Mouse (Mus musculus) kidney, adult 18-20 months (tissue): Measurements from ENCODE around the gene Phf10.
"Not testable (repeated sequence)": the region's sequence is repeated elsewhere in the genome, so short reads cannot be mapped to it uniquely, and the experiment has no call there.

Experiments
- DNase-seq: peaks from one replicate; pipeline ENCODE4 v3.0.0; 2021

Phf10 gene

GRCm38 (mm10) chr17:14960951-14961556 is at the start of gene Phf10:
TSS of gene Phf10 (minus strand) at chr17:14961273.
- peak; percentile 59 for DNase-seq

GRCm38 (mm10) chr17:15009706-15010413 is 48.8 kb upstream of the Phf10 start, which contains the start of gene Gm3435:
TSS of gene Gm3435 (plus strand) at chr17:15010176.
- DNase-seq, result not testable (repeated sequence)

DNA sequence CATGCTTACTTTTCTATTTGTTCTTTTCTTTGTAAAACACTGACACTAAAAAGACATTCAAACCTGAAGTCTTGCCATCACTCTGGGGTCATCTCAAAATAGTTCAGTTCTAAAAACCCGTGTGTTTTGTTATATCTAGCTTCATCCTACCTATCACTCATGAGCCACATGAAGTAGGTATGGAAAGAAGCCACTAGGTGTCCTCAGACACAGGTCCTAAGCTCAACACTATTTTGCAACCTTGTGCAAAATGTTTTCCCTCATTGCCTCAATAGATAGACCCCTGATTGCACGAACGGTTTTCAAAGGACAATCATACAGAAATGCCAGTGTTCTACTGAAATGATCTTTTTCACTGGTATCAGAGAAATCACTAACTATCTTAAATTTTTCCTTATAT is 48.0 kb upstream of the Phf10 start:
- DNase-seq, result not testable (repeated sequence)

DNA sequence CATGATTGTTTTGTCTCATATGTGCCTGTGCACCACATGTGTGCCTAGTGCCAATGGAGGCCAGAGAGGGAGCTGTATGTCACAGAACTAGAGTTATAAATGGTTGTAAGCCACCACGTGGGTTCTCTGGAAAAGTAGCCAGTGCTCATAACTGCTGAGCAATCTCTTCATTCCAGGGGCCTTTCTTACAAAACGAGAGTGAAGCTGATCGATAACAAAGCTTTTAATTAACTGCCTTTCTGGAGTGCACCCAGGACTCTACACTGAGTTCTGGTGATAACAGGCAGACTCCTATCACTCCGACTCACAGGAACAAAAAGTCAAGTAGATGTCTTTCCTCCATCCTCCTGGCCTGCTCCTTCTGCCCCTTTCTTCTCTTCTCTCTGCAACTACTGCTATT is 39.0 kb upstream of the Phf10 start:
- not testable (repeated sequence) for DNase-seq

DNA sequence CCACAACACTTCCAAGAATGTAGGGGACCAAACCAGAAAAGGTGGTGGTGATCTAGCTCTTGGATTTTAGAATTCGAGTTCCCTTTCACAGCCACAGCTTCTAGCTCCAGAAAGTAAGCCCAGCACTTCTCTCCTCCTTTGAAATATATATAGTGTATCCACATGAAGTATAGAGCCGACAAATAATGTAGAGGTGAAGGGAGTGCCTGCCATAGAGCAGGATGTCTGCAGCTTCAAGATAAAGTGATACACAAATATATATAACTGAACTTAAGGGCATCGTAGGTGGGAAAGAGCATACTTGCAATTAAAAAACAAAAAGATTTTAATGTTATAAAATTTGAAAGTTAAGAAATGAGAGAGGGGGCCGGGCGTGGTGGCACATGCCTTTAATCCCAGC is 33.1 kb upstream of the Phf10 start:
- DNase-seq, result not testable (repeated sequence)

GRCm38 (mm10) chr17:14993139-14993832 is 32.2 kb upstream of the Phf10 start:
- DNase-seq, result not testable (repeated sequence)

DNA sequence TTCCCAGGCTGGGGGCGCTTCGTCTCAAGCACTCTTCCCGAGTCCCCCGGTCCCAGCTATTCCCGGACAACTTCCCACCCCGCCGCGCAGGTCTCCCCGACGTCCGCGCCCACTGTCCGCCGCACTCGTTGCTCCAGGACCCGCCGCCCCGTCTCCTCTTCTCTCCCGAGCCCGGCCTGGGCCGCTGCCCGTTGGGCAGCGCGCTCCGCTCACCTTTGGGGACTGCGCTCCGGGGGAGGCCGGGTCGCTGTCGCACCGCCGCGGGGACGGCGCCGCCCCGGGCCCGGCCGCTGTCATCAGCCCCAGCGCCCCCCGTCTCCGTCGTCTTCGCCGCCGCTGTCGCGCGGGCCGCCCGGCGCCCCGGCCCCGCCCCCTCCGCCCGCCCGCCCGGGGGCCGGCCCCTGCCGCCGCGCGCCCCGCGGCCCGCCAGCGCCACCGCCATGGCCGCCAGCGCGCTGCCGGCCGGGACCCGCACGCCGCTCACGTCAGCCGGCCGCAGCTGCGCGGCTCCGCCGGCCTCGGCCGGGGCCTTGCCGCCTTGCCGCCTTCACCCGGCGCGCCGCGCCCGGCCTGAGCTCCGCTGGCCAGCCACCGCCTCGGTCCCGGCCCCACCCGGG is 31.6 kb upstream of the Phf10 start:
- DNase-seq, result not testable (repeated sequence)

GRCm38 (mm10) chr17:14990116-14990702 is 29.1 kb upstream of the Phf10 start:
- DNase-seq, result not testable (repeated sequence)

DNA sequence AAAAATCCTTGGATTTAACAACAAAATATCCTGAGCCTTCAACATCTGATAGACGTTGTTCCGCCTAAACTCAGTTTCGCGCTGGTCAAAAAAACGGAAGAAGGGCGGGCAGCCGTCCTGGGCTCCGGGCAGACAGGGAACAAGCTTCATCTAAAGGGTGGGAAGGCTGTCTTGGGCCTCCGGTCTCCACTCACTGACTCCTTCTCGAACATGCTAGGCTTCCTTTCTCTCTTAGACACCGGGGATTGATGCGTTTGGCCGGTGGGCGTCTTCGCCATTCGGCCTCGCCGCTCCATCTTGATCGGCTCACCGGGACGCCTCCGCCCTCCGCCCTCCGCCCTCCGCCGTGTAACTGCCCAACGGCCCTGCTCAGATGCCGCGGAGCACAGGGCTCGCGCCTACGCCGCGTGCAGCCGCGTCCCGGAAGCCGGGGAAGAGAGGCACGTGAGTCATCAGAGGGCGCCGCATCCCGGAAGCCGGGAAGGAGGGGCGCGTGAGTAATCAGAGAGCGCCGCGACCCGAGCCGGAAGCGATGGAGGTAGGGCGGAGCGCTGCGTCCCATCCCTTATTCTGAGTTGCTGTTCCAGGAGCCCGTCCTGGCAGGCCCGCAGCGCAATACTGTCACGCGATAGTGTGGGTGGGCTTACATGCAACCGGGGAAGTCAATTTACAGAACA is 17.4 kb upstream of the Phf10 start, which contains the start of the genes 9030025P20Rik and Gm3417:
Gene 9030025P20Rik, plus strand, starts transcription at position 107 of the 677 bp plus-strand sequence.
Gene Gm3417, minus strand, starts transcription at position 429 of the 677 bp plus-strand sequence.
- DNase-seq, result not testable (repeated sequence)

DNA sequence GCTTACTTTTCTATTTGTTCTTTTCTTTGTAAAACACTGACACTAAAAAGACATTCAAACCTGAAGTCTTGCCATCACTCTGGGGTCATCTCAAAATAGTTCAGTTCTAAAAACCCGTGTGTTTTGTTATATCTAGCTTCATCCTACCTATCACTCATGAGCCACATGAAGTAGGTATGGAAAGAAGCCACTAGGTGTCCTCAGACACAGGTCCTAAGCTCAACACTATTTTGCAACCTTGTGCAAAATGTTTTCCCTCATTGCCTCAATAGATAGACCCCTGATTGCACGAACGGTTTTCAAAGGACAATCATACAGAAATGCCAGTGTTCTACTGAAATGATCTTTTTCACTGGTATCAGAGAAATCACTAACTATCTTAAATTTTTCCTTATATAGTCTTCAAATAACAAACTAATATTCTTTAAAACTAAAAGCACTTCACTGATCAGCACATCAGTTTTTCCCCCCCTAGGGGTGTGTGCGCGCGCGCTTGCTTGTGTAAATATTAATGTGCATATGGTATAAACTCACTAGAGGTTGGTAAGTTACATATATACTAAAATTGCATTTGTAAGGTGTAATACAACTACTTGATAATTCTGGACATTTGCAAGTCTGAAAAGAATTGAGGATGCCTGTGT is 16.8 kb upstream of the Phf10 start:
- DNase-seq, result not testable (repeated sequence)

DNA sequence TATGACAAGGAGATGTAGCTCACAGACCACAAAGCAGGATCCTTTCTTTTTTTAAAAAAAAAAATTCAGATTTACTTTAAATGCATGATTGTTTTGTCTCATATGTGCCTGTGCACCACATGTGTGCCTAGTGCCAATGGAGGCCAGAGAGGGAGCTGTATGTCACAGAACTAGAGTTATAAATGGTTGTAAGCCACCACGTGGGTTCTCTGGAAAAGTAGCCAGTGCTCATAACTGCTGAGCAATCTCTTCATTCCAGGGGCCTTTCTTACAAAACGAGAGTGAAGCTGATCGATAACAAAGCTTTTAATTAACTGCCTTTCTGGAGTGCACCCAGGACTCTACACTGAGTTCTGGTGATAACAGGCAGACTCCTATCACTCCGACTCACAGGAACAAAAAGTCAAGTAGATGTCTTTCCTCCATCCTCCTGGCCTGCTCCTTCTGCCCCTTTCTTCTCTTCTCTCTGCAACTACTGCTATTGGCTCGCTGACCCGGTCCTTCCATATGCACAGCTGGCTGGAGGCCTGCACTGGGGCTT is 7.4 kb upstream of the Phf10 start:
- not testable (repeated sequence) for DNase-seq

DNA sequence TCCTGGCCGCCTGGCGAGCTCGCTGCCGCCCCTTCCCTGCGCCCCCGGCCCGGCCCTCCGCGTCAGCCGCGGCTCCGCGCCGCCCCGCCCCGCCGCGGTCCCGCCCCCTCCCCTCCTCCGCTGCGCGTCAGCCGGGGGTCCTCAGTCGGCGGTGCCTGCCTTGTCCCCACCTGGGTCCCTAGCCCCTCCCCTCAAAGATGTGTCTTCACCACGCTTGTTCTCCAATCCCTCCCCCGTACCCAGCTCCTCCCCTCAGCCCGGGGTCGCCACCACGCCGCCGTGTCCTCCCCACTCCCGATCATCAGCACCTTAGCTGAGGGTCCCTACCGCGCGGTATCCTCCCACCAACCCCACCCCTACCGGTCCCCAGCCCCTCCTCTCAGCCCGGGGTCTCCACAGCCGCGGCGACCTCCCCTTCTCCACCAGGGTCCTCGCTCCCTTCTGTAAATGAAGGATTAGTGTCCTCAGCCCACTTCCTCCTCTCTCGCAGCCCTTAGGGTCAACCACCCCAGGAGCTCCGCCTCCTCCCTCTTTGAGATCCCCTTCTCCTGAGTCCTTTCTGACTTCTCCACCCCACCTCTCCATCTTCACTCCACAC is 583 bp upstream of the Phf10 start:
- not testable (repeated sequence) for DNase-seq

DNA sequence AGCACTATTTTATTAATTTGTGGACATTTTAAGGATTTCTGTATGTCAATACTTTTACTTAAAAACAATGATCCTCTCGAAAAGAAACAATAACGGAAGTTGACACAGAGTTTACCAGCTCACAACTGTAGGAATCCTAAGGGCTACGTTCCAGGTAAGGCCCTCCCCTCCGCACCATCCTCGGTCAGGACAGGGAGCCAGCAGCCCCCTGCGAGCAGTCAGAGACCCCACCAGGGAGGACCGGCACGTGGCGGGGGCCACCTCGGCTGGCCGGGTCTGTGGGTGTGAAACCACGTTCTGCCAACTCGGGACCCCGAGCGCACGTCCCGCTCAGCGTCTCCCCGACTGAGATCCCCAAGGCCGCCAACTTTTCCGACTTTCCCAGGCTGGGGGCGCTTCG is 553 bp downstream of the Phf10 start:
- DNase-seq, result no peak

DNA sequence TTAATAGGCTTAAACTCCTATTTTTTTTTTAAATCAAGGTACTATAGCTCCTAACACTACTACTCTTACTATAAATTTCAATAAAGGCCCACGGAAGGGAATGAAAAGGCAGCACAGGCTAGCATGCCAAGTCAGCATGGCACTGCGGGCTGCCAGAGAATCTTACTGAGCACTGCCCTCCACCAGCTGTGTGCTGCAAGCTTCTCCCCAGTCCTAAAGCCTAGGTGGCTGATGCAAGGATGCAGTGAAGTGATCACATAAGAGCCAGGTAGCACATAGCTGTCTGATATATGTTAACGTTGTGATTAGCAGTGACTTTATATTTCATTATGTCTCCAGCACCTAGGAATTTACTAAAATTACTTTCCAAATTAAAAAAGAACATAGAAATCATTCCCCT is 1.1 kb downstream of the Phf10 start:
- peak; percentile 11 for DNase-seq

DNA sequence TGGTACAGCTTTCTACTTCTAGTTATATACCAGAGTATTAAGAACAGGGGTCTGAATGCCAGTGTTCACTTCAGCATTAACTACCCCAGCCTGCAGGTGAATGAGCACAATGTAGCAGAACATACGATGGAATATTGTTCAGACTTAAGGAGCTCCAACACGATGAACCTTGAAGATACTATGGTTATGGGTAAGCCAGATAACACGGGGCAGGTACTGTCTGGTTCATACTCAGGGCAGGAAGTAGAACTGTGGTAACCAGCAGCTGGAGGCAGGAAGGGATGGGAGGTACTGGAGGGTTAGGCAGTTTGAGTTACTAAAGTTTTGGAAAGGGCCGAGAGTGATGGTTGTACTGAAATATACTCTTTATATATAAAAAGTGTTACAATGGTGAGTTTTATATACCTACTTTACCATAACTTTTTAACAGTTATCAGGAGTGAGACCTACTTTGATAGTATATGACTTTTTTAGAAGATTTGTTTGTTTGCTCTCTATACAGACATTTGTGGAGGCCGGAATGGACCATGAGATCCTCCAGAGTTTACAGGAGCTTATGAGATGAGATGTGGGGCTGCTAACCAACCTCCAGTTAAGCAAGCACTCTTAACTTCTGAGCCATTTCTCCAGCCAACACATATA is 2.3 kb downstream of the Phf10 start:
- no peak for DNase-seq

GRCm38 (mm10) chr17:14953452-14953851 is 7.6 kb downstream of the Phf10 start:
- DNase-seq, result no peak

GRCm38 (mm10) chr17:14949161-14949827 is 11.8 kb downstream of the Phf10 start:
- no peak for DNase-seq

GRCm38 (mm10) chr17:14944551-14944950 is 16.5 kb downstream of the Phf10 start:
- DNase-seq, result no peak

DNA sequence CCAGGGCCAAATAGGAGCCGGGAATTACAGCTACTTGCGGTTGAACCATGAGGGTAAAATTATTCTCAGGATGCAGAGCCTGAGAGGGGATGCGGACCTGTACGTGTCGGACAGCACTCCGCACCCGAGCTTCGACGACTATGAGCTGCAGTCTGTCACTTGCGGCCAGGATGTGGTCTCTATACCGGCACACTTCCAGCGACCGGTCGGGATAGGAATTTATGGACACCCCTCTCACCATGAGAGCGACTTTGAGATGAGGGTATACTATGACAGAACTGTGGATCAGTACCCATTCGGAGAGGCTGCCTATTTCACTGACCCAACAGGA is 17.4 kb downstream of the Phf10 start:
- DNase-seq, result no peak
